Mouse (Mus musculus): ENCODE measurements around the gene H13. TPM values are rescaled to one million over a fixed set of nuclear protein-coding genes. Genes with fewer than 3 reads are reported as not detected.
A peak's percentile ranks its signal among the peaks of the same experiment; 100 is the strongest.

H13 gene
- polyA plus RNA-seq, 3 experiments from 2014 or later: 61.6 to 72.9 (median 72.1) TPM

DNA sequence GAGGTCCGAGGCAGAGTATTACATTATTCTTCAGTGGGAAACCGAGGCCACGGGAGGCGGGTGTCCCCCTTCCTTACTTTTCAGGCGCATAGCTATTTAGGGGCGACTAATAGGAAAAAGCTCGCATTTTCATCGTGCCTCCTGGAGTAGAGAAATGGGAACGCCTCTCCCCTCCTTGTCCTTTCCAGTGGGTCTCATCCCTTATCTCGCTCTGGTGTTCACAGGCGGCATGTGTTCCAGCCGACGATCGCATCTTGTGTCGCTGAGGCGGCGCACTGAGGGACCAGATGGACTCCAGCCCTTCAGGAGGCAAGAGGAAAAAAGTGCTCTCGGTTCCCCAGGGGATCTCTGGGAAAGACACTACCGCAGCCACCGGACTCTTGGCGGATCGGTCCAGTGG is 67.5 kb downstream of the H13 start:
- ATAC-seq: no peak

DNA sequence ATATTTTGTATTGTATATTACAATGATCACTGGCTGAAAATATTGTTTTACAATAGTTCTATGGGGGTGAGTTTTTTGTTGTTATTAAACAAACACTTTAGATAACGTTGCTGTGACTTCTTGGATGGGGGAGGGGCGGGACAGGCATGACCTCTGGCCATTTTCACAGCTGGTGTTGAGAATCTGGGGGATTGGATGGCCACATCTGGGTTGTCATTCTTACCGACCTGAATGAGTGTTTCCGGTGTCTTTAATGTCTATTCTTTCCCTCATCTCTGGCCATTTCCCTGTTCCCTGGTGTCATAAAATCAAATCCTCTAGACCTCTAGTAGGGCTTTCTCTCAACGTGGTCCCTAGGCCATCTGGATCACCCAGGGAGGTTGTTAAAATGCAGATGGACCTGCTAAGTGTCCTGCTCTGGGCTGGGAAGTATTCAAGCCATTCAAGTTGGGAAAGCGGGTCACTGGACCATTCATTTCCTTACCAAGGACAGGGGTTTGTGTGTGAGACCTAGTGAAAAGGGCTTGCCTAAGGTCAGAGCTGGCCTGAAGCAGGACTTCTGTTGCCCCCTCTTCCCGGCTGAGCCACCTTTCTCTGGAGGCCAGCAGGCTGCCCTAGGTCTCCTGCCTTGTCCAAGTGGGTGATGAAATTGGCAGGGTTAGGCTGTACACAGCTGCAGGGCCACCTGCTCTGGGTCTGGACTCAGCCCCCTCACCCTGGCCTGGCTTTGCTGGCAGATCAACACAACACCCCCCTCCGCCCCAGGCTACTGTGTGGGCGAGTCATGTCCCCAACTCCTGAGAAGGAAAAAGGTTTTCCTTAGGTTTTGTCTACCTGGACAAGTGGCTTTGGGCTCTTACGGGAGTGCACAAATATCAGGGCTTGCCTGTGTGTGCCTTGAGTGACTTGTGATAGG is 68.3 kb downstream of the H13 start:
- ATAC-seq: no peak

DNA sequence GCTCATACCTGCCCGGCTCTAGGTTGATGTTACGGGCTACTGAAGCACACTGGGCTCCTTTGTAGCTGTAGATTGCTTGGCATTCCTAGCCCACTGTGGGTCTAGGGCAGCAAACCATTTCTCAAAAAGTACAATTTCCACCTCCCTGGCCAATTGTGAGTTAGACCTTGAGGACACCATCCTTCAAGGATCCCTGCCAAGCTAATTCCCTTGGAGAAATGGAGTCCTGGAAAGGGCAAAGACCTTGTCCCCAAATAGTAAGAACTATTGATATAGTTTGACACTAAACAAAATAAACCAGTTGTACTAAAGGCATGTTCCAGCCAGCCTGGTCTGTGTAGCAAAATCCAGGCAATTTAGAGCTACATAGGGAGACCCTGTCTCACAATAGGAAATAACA is 69.1 kb downstream of the H13 start:
- ATAC-seq: no peak

DNA sequence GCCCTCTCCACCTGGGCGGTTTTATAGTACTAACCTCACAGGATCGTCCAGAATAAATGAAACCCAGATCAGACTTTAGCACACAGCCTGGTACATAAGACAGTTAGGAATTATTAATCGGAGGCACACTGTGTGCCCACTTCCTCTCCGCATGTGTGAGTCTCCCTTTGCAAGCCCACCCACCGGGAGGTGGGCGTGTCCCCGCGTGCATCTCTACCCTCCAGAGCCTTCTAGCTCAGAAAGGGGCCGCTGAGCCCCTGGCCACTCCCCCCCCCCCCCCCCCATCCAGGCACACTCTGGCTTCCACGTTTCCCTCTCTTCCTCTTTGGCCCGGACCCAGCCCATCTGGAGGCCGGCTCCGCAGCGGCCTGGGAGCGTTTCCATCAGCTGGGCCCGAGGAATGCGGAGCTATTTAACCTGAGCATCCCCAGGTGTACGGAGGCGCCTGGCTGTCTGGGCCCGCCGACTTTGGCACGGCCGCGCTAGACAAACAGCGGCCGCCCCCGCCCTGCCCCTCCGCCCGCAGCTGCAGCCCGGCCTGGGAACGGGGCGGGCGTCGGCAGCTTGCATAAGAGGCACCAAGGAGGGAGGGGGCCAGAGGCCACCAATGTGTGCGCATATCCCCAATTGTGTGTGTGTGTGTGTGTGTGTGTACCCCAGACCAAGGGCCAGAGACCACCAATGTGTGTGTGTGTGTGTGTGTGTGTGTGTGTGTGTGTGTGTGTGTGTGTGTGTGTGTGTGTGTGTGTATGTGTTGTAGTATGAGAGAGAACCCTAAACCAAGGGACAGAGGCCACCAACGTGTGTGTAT is 70.0 kb downstream of the H13 start:
- no peak for ATAC-seq

DNA sequence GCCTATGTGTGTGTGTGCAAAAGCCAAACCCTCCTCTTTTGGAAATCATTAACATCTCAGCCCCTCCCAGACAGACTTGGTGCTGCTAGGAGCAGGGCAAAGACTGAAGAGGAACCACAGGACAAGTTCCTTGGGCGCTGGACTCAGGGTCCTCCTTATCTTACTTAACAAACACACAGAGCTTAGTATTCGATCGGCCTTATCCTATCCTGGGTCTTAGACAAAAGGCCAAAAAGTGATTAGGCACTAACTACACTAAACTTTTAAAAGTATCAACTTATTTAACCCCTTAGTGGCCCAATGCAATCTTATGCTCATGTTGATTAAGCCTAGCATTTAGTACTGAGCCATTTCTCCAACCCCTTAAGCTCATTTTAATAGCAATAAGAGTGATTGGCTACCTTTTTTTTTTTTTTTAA is 70.6 kb downstream of the H13 start:
- no peak for ATAC-seq

DNA sequence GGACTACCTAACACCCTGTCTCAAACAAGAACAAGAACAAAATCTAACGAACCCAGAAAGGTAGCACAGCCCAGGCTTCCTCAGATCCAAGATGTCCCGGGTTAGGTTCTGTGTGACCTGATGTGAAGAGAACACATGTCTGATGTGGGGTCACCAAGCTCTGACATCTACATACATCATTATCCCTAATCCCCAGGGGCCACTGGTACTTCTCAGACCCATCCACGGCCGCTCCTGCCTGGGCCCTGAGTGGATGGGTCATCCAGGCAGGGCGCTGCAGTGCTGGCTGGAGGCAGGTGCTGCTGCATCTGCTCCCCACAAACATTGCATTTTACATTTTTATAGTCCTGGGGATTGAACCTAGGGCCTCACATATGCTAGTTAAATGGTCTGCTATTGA is 71.2 kb downstream of the H13 start:
- ATAC-seq: no peak

DNA sequence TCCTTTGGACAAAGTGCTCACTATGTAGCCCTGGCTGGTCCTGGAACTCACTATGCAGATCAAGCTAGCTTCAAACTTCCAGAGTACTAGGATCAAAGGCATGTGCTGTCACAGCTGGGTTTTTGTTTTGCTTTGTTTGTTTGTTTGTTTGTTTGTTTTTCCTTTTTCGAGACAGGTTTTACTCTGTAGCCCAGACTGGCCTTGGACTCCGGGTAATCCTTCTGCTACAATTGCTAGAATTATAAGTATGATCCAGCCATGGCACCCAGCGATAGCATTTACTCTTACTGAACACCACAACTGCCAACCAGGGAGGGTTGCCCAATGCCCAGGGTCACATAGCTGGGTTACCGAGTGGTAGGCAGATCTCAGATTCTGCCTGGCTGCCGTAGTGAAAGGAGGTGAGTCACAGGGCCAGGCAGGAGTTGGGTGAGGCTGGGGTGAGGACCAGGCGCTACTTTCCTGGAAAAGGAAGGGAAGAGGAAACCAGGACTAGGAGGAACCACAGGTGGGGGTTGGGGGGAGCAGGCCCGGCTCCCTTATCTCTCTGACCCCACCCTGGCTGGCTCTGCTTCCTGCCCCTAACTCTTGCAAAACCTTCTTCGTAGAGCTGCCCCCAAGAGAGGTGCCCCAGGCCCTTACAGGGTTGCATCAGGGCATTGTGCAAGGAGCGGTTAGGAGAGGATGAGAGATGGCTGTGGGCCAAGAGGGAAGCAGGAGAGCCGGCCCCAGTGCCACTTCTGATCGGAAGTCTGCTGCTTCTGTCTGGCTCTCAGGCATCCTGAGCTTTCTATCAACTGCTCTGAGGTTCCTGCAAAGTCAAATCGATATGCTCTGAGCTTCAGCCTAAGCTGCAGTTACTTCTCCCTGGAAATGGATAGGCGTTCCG is 72.1 kb downstream of the H13 start:
- no peak for ATAC-seq

DNA sequence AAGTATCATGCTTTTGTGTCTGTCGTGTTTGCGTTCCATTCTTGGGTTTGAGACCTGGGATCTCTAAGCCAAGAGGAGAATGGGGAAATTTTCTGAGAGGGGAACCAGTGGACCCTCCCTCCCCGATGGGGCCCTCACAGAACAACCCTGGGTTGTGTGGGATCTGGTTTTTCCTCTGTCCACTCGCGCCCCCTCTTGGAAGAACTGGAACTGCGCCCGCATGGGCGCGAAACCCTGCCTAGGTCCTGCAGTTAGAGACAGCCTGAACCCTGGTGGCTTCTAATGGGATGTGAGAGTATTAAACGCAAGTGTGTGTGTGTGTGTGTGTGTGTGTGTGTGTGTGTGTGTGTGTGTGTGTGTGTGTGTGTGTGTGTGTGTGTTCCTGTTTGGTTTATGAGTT is 73.2 kb downstream of the H13 start:
- ATAC-seq: peak; percentile 32

DNA sequence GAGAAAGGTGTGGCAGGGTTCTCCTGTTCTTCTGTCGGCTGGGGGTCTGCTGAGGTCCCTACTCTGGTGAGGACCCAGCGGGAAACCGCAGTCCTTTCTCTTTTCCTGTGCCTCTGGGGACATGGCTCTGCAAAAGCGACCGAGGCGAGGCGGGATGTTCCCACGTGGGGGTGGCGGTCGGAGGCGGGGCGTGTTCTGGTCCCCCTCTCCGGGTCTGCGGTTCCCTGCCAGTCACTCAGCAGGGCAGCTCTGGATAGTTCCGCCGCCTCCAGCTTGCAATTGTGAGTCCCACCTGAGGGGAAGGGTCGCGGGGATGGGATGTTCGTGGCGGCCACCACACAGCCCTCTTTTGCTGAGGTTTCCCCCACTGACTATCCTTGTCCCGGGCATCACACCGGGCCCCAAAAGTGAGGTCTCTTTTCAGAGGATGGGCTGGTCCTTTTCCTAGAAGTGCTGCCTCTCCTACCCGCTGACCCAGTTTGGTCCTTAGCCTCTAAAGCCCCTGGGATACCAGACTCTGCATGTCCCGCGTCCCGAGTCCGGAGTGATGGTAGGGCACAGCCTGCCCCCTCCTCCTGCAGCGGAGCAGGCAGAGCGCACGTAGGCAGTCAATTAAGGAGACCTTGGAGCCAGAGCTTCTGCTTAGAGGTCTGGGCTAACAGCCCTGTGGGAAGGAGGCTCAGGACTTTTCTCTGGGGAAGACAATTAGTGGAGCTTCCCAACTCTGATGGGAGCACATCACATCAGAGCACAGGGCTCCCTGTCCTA is 84.9 kb downstream of the H13 start, which contains the start of gene Cox4i2:
Cox4i2 (plus strand) TSS at position 230 of the 768 bp plus-strand sequence.
- no peak for ATAC-seq

DNA sequence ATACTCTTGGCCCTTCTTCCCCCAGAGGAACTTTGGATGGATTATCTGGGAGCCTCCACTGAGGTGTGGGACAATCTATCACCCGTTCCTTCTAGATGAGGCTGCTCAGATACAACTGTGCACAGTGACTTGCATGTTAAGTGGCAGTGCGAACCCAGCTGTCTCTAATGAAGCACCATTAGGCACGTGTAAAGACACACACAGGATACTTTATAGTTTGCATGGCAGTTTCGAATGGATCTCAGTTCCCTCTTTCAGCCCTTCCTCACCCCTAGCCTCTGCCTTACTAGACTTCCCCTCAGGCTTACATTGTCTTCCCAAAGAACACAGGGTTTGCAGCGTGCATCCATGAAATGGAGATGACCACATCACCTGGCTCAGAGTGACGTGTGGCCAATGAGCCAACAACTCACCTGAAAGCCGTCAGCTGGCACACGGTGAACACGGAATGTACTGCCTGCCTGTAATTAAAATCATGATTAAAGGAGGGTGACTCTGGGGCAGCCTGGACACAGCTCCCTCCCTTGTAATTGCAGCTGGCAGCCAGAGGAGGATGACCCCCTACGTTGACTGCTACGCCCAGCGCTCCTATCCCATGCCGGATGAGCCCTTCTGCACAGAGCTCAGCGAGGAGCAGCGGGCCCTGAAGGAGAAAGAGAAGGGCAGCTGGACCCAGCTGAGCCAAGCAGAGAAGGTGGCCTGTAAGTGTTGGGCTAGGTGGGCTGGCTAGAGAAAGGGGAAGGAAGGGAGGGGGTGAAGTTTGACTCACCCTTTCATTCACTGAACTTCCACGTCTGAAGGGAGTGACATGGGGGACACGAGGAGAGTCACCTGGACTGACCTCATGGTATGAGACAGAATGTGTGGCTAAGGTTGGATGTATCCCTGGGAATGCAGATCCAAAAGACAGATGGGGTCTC is 87.5 kb downstream of the H13 start:
- ATAC-seq: no peak

DNA sequence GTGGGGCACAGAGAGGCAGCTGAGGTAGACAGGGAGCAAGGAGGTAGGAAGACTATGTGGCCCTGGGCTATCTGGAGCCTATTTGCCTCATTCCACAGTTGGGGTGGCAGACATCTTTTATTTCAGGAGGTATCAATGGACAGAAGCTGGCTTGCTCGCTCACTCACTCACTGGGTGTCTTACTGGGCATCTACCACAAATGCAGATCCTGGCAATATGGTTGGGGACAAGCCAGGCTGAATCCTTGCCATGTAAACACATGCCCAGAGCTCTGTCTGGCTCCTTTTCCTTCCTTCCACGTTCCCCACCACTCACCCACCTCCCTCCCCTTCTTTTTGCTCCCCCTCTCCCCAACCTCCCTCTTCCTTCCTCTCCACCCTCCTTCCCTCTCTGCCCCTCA is 88.2 kb downstream of the H13 start:
- ATAC-seq: no peak

Other genes with a start within 250 kb of the H13 start
- gene Defb23, start 204.8 kb upstream of the H13 start, polyA plus RNA-seq (2017; shearing (Covaris generic)): not detected
- not detected for gene Defb20, start 192.4 kb upstream of the H13 start, polyA plus RNA-seq (2017; shearing (Covaris generic))
- not detected for gene Defb22, start 179.3 kb upstream of the H13 start, polyA plus RNA-seq (2017; shearing (Covaris generic))
- not detected for gene Defb26, start 157.8 kb upstream of the H13 start, polyA plus RNA-seq (2017; shearing (Covaris generic))
- gene Defb28, start 151.2 kb upstream of the H13 start, polyA plus RNA-seq (2017; shearing (Covaris generic)): not detected
- gene Defb29, start 129.4 kb upstream of the H13 start, polyA plus RNA-seq (2017; shearing (Covaris generic)): not detected
- gene Gm17416, start 100.1 kb upstream of the H13 start, polyA plus RNA-seq (2017; shearing (Covaris generic)): not detected
- gene Defb21, start 96.7 kb upstream of the H13 start, polyA plus RNA-seq (2017; shearing (Covaris generic)): not detected
- not detected for gene Defb19, start 89.1 kb upstream of the H13 start, polyA plus RNA-seq (2017; shearing (Covaris generic))
- not detected for gene Defb45, start 70.1 kb upstream of the H13 start, polyA plus RNA-seq (2017; shearing (Covaris generic))
- gene Defb36, start 65.1 kb upstream of the H13 start, polyA plus RNA-seq (2017; shearing (Covaris generic)): not detected
- gene Defb25, start 46.4 kb upstream of the H13 start, polyA plus RNA-seq (2017; shearing (Covaris generic)): 1 to 10 TPM in 1 of 3 experiments, not detected in 2; 1.4 TPM
- gene Rem1, start 42.5 kb upstream of the H13 start, polyA plus RNA-seq (2017; shearing (Covaris generic)): not detected
- gene Mcts2, start 17.6 kb downstream of the H13 start, polyA plus RNA-seq (2017; shearing (Covaris generic)): 1 to 10 TPM; 2.4 to 3.7 (median 2.5) TPM
- gene Id1, start 66.8 kb downstream of the H13 start, polyA plus RNA-seq (2017; shearing (Covaris generic)): under 1 TPM in 1 of 3 experiments, not detected in 2; 0.91 TPM
- gene Cox4i2, start 84.7 kb downstream of the H13 start, polyA plus RNA-seq (2017; shearing (Covaris generic)): not detected
- gene Bcl2l1, start 162.3 kb downstream of the H13 start, polyA plus RNA-seq (2017; shearing (Covaris generic)): 10 to 100 TPM; 36.5 to 64.5 (median 41.8) TPM
- 10 to 100 TPM in 1 of 3 experiments, 1 to 10 TPM in 2; 5.3 to 56.1 (median 5.7) TPM for gene Tpx2, start 178.5 kb downstream of the H13 start, polyA plus RNA-seq (2017; shearing (Covaris generic))
- not detected for gene Mylk2, start 241.9 kb downstream of the H13 start, polyA plus RNA-seq (2017; shearing (Covaris generic))